In genomic region chr13:51963966-51964365, GRCm38 (mm10) we compare ENCODE assay signal across 10 mouse cellular contexts.
DNase-seq lines count a peak whose midpoint lies in the region; ATAC-seq lines count a peak whose summit lies in the region.
"Had no signal": no experiment of that assay in that cellular context is flagged by ENCODE, and none has a peak within 500 bp of the region (broad histone marks: within the 10 kb centered on the region; RNA-seq: fewer than 3 reads in every experiment).

No protein-coding gene starts in this region.

- H3K4me1 ChIP-seq in kidney, embryonic 14.5 days (ENCODE audit: control insufficient read depth, insufficient read depth, low read length) = peaks cover 23% of the 10 kb centered on the region
- peaks cover 37% of the 10 kb centered on the region for H3K4me1 ChIP-seq in intestine, embryonic 15.5 days (replicated peaks)

- H3K27ac ChIP-seq in kidney, embryonic 14.5 days (ENCODE audit: low read depth, low read length) = peak overlapping the region; percentile 48; the same call in 1 of the 2 replicates
- H3K27ac ChIP-seq in intestine, embryonic 15.5 days = 0 out of 2 replicates have a peak overlapping the region, but pooled peaks have one; percentile 11
- H3K27ac ChIP-seq: neural tube, embryonic 12.5 days had no signal

- no peak for ATAC-seq in kidney, embryonic 14.5 days (ENCODE audit: low FRiP score, low TSS enrichment)
- no peak for ATAC-seq in intestine, embryonic 15.5 days

- H3K4me3 ChIP-seq in kidney, embryonic 14.5 days (ENCODE audit: low read length) = no peak overlapping the region
- H3K4me3 ChIP-seq in intestine, embryonic 15.5 days (replicated peaks) = no peak overlapping the region
- H3K4me3 ChIP-seq: neural tube, embryonic 12.5 days had no signal

- no peak for DNase-seq in kidney, postnatal 36 days
- DNase-seq in 416B (ENCODE audit: low read depth) = peak; percentile 55
- DNase-seq in Muller cell, postnatal 12 days (ENCODE audit: inconsistent ontology term) = peak; percentile 20
- no peak for DNase-seq in frontal cortex, postnatal 14 days (ENCODE audit: low spot score in 2 of 2)
- DNase-seq in cerebellum, adult 8-10 months = no peak
- no peak for DNase-seq in left cerebral cortex, postnatal 10 days (ENCODE audit: extremely low spot score in 1 of 2, low spot score in 2 of 2)
- DNase-seq: cerebellum, adult 11 months had no signal

- H3K9ac ChIP-seq in kidney, embryonic 14.5 days (ENCODE audit: low read depth, low read length) = 0 out of 2 replicates have a peak overlapping the region, but pooled peaks have one; percentile 18
- no peak overlapping the region for H3K9ac ChIP-seq in intestine, embryonic 15.5 days
- H3K9ac ChIP-seq: neural tube, embryonic 12.5 days had no signal

- no peak overlapping the region for H3K4me2 ChIP-seq in kidney, embryonic 14.5 days (replicated peaks; ENCODE audit: low read depth, low read length)
- no peak overlapping the region for H3K4me2 ChIP-seq in intestine, embryonic 15.5 days (replicated peaks)
- H3K4me2 ChIP-seq: neural tube, embryonic 12.5 days had no signal

- no peaks in the 10 kb centered on the region for H3K9me3 ChIP-seq in kidney, embryonic 14.5 days (ENCODE audit: control insufficient read depth, low read length)
- H3K9me3 ChIP-seq in intestine, embryonic 15.5 days = no peaks in the 10 kb centered on the region
- H3K9me3 ChIP-seq: neural tube, embryonic 12.5 days had no signal

- no peaks in the 10 kb centered on the region for H3K27me3 ChIP-seq in kidney, embryonic 14.5 days (ENCODE audit: control insufficient read depth, insufficient read depth, low read length)
- H3K27me3 ChIP-seq in intestine, embryonic 15.5 days (replicated peaks) = no peaks in the 10 kb centered on the region

- intact Hi-C loops in left cerebral cortex, postnatal 10 days (cut with DNase I) = no loop called here

- H3K36me3 ChIP-seq in kidney, embryonic 14.5 days (ENCODE audit: control insufficient read depth, insufficient read depth, low read length) = no peaks in the 10 kb centered on the region
- no peaks in the 10 kb centered on the region for H3K36me3 ChIP-seq in intestine, embryonic 15.5 days
- H3K36me3 ChIP-seq: neural tube, embryonic 12.5 days had no signal

- 65% methylated on average over 6 of the region's 6 CpGs for WGBS in kidney, embryonic 14.5 days
- 68% methylated on average over 6 of the region's 6 CpGs for WGBS in intestine, embryonic 15.5 days

Comparison
In these comparisons a context has a peak if more than half of its experiments do, and no peak if none do; other contexts are left out.
1. DNase-seq: peak in 416B (single experiment) and Muller cell, postnatal 12 days (single experiment); none in kidney, postnatal 36 days (0 of 2), frontal cortex, postnatal 14 days (0 of 2), cerebellum, adult 8-10 months (single experiment) and left cerebral cortex, postnatal 10 days (0 of 2).